Mouse (Mus musculus) CH12.LX (cell line): ENCODE data around the gene Slc2a5. TPM values are rescaled to one million over a fixed set of nuclear protein-coding genes. Genes with fewer than 3 reads are reported as not detected.

Experiments
- DNase-seq: peaks from one replicate; pipeline ENCODE4 v3.0.0-alpha.2; 2013; ENCODE audit errors: extremely low read depth
- H3K27ac ChIP-seq: 2 replicates; pipeline ENCODE4 v1.5.1; 2012; ENCODE audit warnings: low read depth, mild to moderate bottlenecking, control low read depth, moderate library complexity; ENCODE audit not compliant: insufficient read depth
- H3K27me3 ChIP-seq: replicated peaks from 2 replicates; pipeline ENCODE3; 2012; ENCODE audit warnings: inconsistent platforms
- H3K36me3 ChIP-seq, 2 experiments: replicated peaks in 1 of 2; 2 replicates each; pipeline versions ENCODE3 to v1.6.1; 2012; ENCODE audit warnings: inconsistent platforms in 1 of 2, low read length in 1 of 2, mild to moderate bottlenecking in 1 of 2, mixed read lengths in 1 of 2, moderate library complexity in 1 of 2; ENCODE audit not compliant: control insufficient read depth in 1 of 2, insufficient read depth in 1 of 2
- H3K4me1 ChIP-seq, 2 experiments: 2 replicates each; pipeline ENCODE4 v1.6.1; 2012; ENCODE audit warnings: inconsistent platforms in 1 of 2, moderate library complexity in 1 of 2; ENCODE audit not compliant: insufficient read depth in 2 of 2, control insufficient read depth in 1 of 2
- H3K4me2 ChIP-seq: 2 replicates; pipeline ENCODE4 v1.6.1; 2012; ENCODE audit warnings: low read depth, mild to moderate bottlenecking, control low read depth; ENCODE audit not compliant: poor library complexity, insufficient read depth, severe bottlenecking
- H3K4me3 ChIP-seq, 3 experiments: fragments of 150-350 bp in 1 of 3; sonication (generic) in 1 of 3; replicated peaks in 1 of 3; 2 replicates each; pipeline versions ENCODE3 to v1.5.1; 2011 to 2012; ENCODE audit warnings: low read depth in 2 of 3, low read length in 2 of 3, mild to moderate bottlenecking in 2 of 3, moderate library complexity in 2 of 3, control low read depth in 1 of 3, improper control_type of control experiment in 1 of 3, inconsistent platforms in 1 of 3, mixed read lengths in 1 of 3; ENCODE audit not compliant: poor library complexity in 1 of 3
- H3K79me2 ChIP-seq: replicated peaks from 2 replicates; pipeline ENCODE4 v1.6.1; 2012; ENCODE audit warnings: mild to moderate bottlenecking, moderate library complexity; ENCODE audit not compliant: control insufficient read depth, poor library complexity, insufficient read depth, severe bottlenecking; ENCODE audit errors: extremely low read depth
- H3K9ac ChIP-seq: 2 replicates; pipeline ENCODE4 v1.6.1; 2012; ENCODE audit warnings: low read depth, mild to moderate bottlenecking, control low read depth, moderate library complexity; ENCODE audit not compliant: insufficient read depth
- H3K9me3 ChIP-seq: replicated peaks from 2 replicates; pipeline ENCODE3; 2012; ENCODE audit warnings: low read length, inconsistent platforms, mixed read lengths
- BHLHE40 ChIP-seq: IDR thresholded peaks from 2 replicates; pipeline ENCODE4 v1.6.1; 2011; ENCODE audit warnings: mild to moderate bottlenecking, low read depth, low read length, improper control_type of control experiment
- CHD1 ChIP-seq: IDR thresholded peaks from 2 replicates; pipeline ENCODE4 v1.6.1; 2012; ENCODE audit warnings: low read depth, low read length, improper control_type of control experiment, inconsistent platforms
- CHD2 ChIP-seq: IDR thresholded peaks from 2 replicates; pipeline ENCODE4 v1.6.1; 2011; ENCODE audit warnings: low read length, improper control_type of control experiment
- CTCF ChIP-seq, 2 experiments: IDR thresholded peaks in 1 of 2; conservative IDR thresholded peaks in 1 of 2; 2 replicates each; pipeline ENCODE4 v1.5.1; 2011 to 2012; ENCODE audit warnings: low read depth in 2 of 2, low read length in 2 of 2, improper control_type of control experiment in 1 of 2, inconsistent platforms in 1 of 2, mild to moderate bottlenecking in 1 of 2, moderate library complexity in 1 of 2
- EP300 ChIP-seq: IDR thresholded peaks from 2 replicates; pipeline ENCODE4 v1.6.1; 2011; ENCODE audit warnings: low read length, improper control_type of control experiment
- ETS1 ChIP-seq: conservative IDR thresholded peaks from 2 replicates; pipeline ENCODE4 v1.6.1; 2012; ENCODE audit warnings: low read depth, mild to moderate bottlenecking, inconsistent platforms, low read length, improper control_type of control experiment, moderate library complexity
- IRF4 ChIP-seq: IDR thresholded peaks from 2 replicates; pipeline ENCODE4 v1.6.1; 2014; ENCODE audit warnings: low read depth, mild to moderate bottlenecking, inconsistent platforms, low read length, improper control_type of control experiment
- MAFK ChIP-seq: IDR thresholded peaks from 2 replicates; pipeline ENCODE4 v1.6.1; 2011; ENCODE audit warnings: low read length, improper control_type of control experiment; ENCODE audit not compliant: insufficient replicate concordance
- MEF2A ChIP-seq: IDR thresholded peaks from 2 replicates; pipeline ENCODE4 v1.6.1; 2014; ENCODE audit warnings: low read depth, mild to moderate bottlenecking, inconsistent platforms, low read length, improper control_type of control experiment, borderline replicate concordance
- MXI1 ChIP-seq: IDR thresholded peaks from 2 replicates; pipeline ENCODE4 v1.6.1; 2011; ENCODE audit warnings: mild to moderate bottlenecking, low read depth, low read length, improper control_type of control experiment
- NRF1 ChIP-seq: IDR thresholded peaks from 2 replicates; pipeline ENCODE4 v1.6.1; 2014; ENCODE audit warnings: low read depth, mild to moderate bottlenecking, inconsistent platforms, low read length, improper control_type of control experiment, moderate library complexity
- PAX5 ChIP-seq: IDR thresholded peaks from 2 replicates; pipeline ENCODE4 v1.6.1; 2012; ENCODE audit warnings: low read length, inconsistent platforms, mixed read lengths
- POLR2AphosphoS2 ChIP-seq: IDR thresholded peaks from 2 replicates; pipeline ENCODE4 v1.6.1; 2011; ENCODE audit warnings: low read depth, low read length, improper control_type of control experiment
- SMC3 ChIP-seq: IDR thresholded peaks from 2 replicates; pipeline ENCODE4 v1.6.1; 2011; ENCODE audit warnings: low read depth, low read length, improper control_type of control experiment
- USF1 ChIP-seq: IDR thresholded peaks from 2 replicates; pipeline ENCODE4 v1.6.1; 2014; ENCODE audit warnings: low read depth, mild to moderate bottlenecking, inconsistent platforms, low read length, improper control_type of control experiment
- ZNF384 ChIP-seq: IDR thresholded peaks from 2 replicates; pipeline ENCODE4 v1.6.1; 2012; ENCODE audit warnings: low read depth, low read length, improper control_type of control experiment, inconsistent platforms
- dilution Hi-C: fragments of 300-500 bp; cut with MboI; formaldehyde crosslinking; loops from 2 replicates; pipeline ENCODE4 v1.14.3; 2020; ENCODE audit warnings: low sequenced_read_pairs; ENCODE audit not compliant: extremely low pct_unique_long_range_greater_than_20kb, extremely low pct_ligation_motif_present
- in situ Hi-C: fragments of 300-500 bp; cut with MboI; formaldehyde crosslinking; loops from 3 replicates; pipeline ENCODE4 v1.14.3; 2019; ENCODE audit warnings: low sequenced_read_pairs, low pct_ligation_motif_present, low pct_unique_long_range_greater_than_20kb, mixed read lengths
- polyA plus RNA-seq: library from polyadenylated mRNA; unstranded; fragments of >175 nt; gene quantifications from 2 replicates; pipeline ENCODE4 v1.2.1, GENCODE M21; 2012; ENCODE audit warnings: low read depth; ENCODE audit not compliant: insufficient read length
- total RNA-seq, 2 experiments: library from RNA; depleted of rRNA; stranded (reverse); fragments of 300-350 nt in 1 of 2; fragments of >200 nt in 1 of 2; gene quantifications; 2 replicates each; pipeline ENCODE4 v1.2.3; 2012 to 2014

Gene Slc2a5
- total and polyA plus RNA-seq, 3 experiments, result 0.81 to 1.5 (median 1.4) TPM

DNA sequence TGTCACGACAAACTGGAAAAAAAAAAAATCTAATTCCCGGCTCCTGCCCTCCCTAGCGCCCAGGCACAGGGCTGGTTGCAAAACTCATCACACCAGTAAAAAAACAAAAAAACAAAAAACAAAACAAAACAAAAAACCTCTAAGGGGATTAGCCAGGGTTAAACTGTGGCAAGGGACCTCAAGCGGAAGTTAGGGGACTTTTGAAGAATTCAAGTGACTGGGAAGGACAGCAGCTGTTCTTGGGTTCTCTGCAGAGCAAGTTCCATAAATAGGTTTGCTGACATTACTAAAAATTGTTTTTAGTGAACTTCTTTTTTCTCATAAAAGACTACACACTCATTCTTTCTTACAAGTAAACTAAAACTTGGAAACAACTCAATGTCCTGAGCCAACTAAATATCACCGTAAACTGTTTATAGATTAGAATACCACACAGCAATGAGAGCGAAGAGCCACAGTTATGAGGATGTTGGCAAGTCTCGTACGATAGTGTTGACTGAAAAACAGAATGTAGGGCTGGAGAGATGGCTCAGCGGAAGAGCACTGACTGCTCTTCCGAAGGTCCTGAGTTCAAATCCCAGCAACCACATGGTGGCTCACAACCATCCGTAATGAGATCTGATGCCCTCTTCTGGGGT lies 38.6 kb upstream of the Slc2a5 start:
- TF ChIP-seq EP300 (no peak), POLR2AphosphoS2 (no peak), IRF4 (peak; percentile 14; the same call in 1 of the 2 replicates), SMC3 (no peak), ETS1 (peak; percentile 89), USF1 (no peak), CHD1 (no peak), CHD2 (no peak), MAFK (peak; percentile 79), PAX5 (no peak), MEF2A (peak; percentile 88), BHLHE40 (0 out of 2 replicates have a peak, but pooled peaks have one; percentile 9), ZNF384 (peak; percentile 7; the same call in 1 of the 2 replicates), NRF1 (no peak)
- H3K4me3 ChIP-seq, result no peak overlapping the region
- peaks cover 7% of the 10 kb centered on the region for H3K9me3 ChIP-seq
- no peak overlapping the region for H3K4me2 ChIP-seq
- dilution Hi-C loops, result no loop called here
- no peak for DNase-seq
- in situ Hi-C loops, result no loop called here
- H3K27ac ChIP-seq, result no peak overlapping the region
- H3K4me1 ChIP-seq, result peaks cover 20 to 56% of the 10 kb centered on the region in 2 experiments
- no peaks in the 10 kb centered on the region for H3K79me2 ChIP-seq
- H3K9ac ChIP-seq, result no peak overlapping the region
- peaks cover 0 to 5% of the 10 kb centered on the region in 2 experiments for H3K36me3 ChIP-seq
- H3K27me3 ChIP-seq, result no peaks in the 10 kb centered on the region

DNA sequence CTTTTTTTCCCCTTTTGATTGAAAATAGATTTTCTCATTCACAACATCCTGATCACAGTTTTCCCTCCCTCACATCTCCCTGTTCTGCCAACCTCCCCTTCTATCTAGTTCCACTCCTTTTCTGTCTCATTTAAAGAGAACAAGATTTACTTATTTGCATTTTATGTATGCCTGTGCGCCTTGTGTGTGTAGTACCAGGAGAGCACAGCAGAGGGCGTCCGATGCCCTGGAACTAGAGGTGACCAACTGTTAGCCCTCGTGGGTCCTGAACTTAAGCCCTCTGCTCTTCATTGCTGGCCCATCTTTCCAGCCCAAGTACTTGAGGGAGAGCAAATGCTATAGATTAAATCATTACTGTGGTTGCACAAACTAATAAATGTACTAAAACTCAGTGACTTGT lies 33.7 kb upstream of the Slc2a5 start:
- H3K9ac ChIP-seq, result no peak overlapping the region
- H3K79me2 ChIP-seq, result no peaks in the 10 kb centered on the region
- no peak overlapping the region for H3K4me3 ChIP-seq
- H3K4me2 ChIP-seq, result no peak overlapping the region
- peaks cover 0 to 17% of the 10 kb centered on the region in 2 experiments for H3K36me3 ChIP-seq
- H3K27me3 ChIP-seq, result no peaks in the 10 kb centered on the region
- in situ Hi-C loops, result no loop called here
- TF ChIP-seq CTCF (conservative IDR thresholded peaks at IDR 0.05 in 1 of 2, IDR thresholded peaks at IDR 0.05 in 1 of 2; ENCODE audit: low read depth in 2 of 2, low read length in 2 of 2) (peak; percentile 40 to 52; a peak in 3 of 4 replicates), MXI1 (no peak), SMC3 (peak; percentile 8; the same call in 1 of the 2 replicates)
- H3K4me1 ChIP-seq, result peaks cover 8 to 44% of the 10 kb centered on the region in 2 experiments
- no peak overlapping the region for H3K27ac ChIP-seq
- dilution Hi-C loops, result no loop called here
- H3K9me3 ChIP-seq, result peaks cover 8% of the 10 kb centered on the region
- no peak for DNase-seq
